Mouse (Mus musculus): ENCODE data around the gene Inpp5a. TPM values are rescaled to one million over a fixed set of nuclear protein-coding genes. Genes with fewer than 3 reads are reported as not detected.

Gene Inpp5a
- polyA plus RNA-seq, 1 experiment from 2014 or later = 22.4 TPM

- ATAC-seq (replicated peaks; ENCODE audit: low FRiP score) = no peak
- H3K36me3 ChIP-seq (ENCODE audit: control insufficient read depth, insufficient read depth, low read length) = no peaks in the 10 kb centered on the region
- H3K4me1 ChIP-seq (replicated peaks; ENCODE audit: control insufficient read depth, insufficient read depth, low read length) = peaks cover 2% of the 10 kb centered on the region; the same call in 1 of the 2 replicates
- WGBS = 70% methylated on average over 7 of the region's 7 CpGs
- DNase-seq (ENCODE audit: low spot score) = no peak
- no peak overlapping the region for H3K27ac ChIP-seq (ENCODE audit: low read depth, low read length)
- H3K4me3 ChIP-seq (ENCODE audit: low read depth, low read length) = no peak overlapping the region
- no peak overlapping the region for H3K4me2 ChIP-seq (ENCODE audit: low read depth, low read length, severe bottlenecking)
- no peaks in the 10 kb centered on the region for H3K27me3 ChIP-seq (ENCODE audit: control insufficient read depth, insufficient read depth, low read length)
- no peaks in the 10 kb centered on the region for H3K9me3 ChIP-seq (ENCODE audit: control insufficient read depth, low read length)
- H3K9ac ChIP-seq (ENCODE audit: low read length) = no peak overlapping the region
Observed at GRCm38 (mm10) chr7:139466484-139467176, 77.7 kb downstream of the Inpp5a start.

- H3K4me3 ChIP-seq (ENCODE audit: low read depth, low read length) = no peak overlapping the region
Observed at GRCm38 (mm10) chr7:139467177-139467895, 78.4 kb downstream of the Inpp5a start.

GRCm38 (mm10) chr7:139467896-139468279, 79.0 kb downstream of the Inpp5a start:
- 69% methylated on average over 4 of the region's 4 CpGs for WGBS
- Histone ChIP-seq H3K4me2 (ENCODE audit: low read depth, low read length, severe bottlenecking) (no peak overlapping the region), H3K27ac (ENCODE audit: low read depth, low read length) (no peak overlapping the region), H3K9me3 (ENCODE audit: control insufficient read depth, low read length) (no peaks in the 10 kb centered on the region), H3K36me3 (ENCODE audit: control insufficient read depth, insufficient read depth, low read length) (no peaks in the 10 kb centered on the region), H3K4me3 (ENCODE audit: low read depth, low read length) (no peak overlapping the region), H3K27me3 (ENCODE audit: control insufficient read depth, insufficient read depth, low read length) (no peaks in the 10 kb centered on the region), H3K4me1 (replicated peaks; ENCODE audit: control insufficient read depth, insufficient read depth, low read length) (peaks cover 2% of the 10 kb centered on the region; the same call in 1 of the 2 replicates), H3K9ac (ENCODE audit: low read length) (no peak overlapping the region)
- DNase-seq (ENCODE audit: low spot score) (no peak), ATAC-seq (replicated peaks; ENCODE audit: low FRiP score) (no peak)

More at GRCm38 (mm10) chr7:139467177-139467895, 78.4 kb downstream of the Inpp5a start:
- no peaks in the 10 kb centered on the region for H3K27me3 ChIP-seq (ENCODE audit: control insufficient read depth, insufficient read depth, low read length)
- DNase-seq (ENCODE audit: low spot score) (no peak), ATAC-seq (replicated peaks; ENCODE audit: low FRiP score) (no peak)
- H3K9ac ChIP-seq (ENCODE audit: low read length) = no peak overlapping the region
- H3K9me3 ChIP-seq (ENCODE audit: control insufficient read depth, low read length) = no peaks in the 10 kb centered on the region
- peaks cover 2% of the 10 kb centered on the region; the same call in 1 of the 2 replicates for H3K4me1 ChIP-seq (replicated peaks; ENCODE audit: control insufficient read depth, insufficient read depth, low read length)
- no peak overlapping the region for H3K27ac ChIP-seq (ENCODE audit: low read depth, low read length)
- H3K36me3 ChIP-seq (ENCODE audit: control insufficient read depth, insufficient read depth, low read length) = no peaks in the 10 kb centered on the region
- 87% methylated on average over 10 of the region's 10 CpGs for WGBS
- H3K4me2 ChIP-seq (ENCODE audit: low read depth, low read length, severe bottlenecking) = no peak overlapping the region

- DNase-seq (ENCODE audit: low spot score) (no peak), ATAC-seq (replicated peaks; ENCODE audit: low FRiP score) (no peak)
- 72% methylated on average over 2 of the region's 2 CpGs for WGBS
- Histone ChIP-seq H3K27ac (ENCODE audit: low read depth, low read length) (no peak overlapping the region), H3K4me2 (ENCODE audit: low read depth, low read length, severe bottlenecking) (no peak overlapping the region), H3K27me3 (ENCODE audit: control insufficient read depth, insufficient read depth, low read length) (no peaks in the 10 kb centered on the region), H3K9ac (ENCODE audit: low read length) (no peak overlapping the region), H3K36me3 (ENCODE audit: control insufficient read depth, insufficient read depth, low read length) (no peaks in the 10 kb centered on the region), H3K4me3 (ENCODE audit: low read depth, low read length) (no peak overlapping the region), H3K4me1 (replicated peaks; ENCODE audit: control insufficient read depth, insufficient read depth, low read length) (peaks cover 2% of the 10 kb centered on the region; the same call in 1 of the 2 replicates), H3K9me3 (ENCODE audit: control insufficient read depth, low read length) (no peaks in the 10 kb centered on the region)
Observed at GRCm38 (mm10) chr7:139468440-139468839, 79.5 kb downstream of the Inpp5a start.

GRCm38 (mm10) chr7:139469457-139469856, 80.5 kb downstream of the Inpp5a start:
- Histone ChIP-seq H3K4me2 (ENCODE audit: low read depth, low read length, severe bottlenecking) (no peak overlapping the region), H3K27me3 (ENCODE audit: control insufficient read depth, insufficient read depth, low read length) (no peaks in the 10 kb centered on the region), H3K9me3 (ENCODE audit: control insufficient read depth, low read length) (no peaks in the 10 kb centered on the region), H3K36me3 (ENCODE audit: control insufficient read depth, insufficient read depth, low read length) (no peaks in the 10 kb centered on the region), H3K4me3 (ENCODE audit: low read depth, low read length) (no peak overlapping the region), H3K4me1 (replicated peaks; ENCODE audit: control insufficient read depth, insufficient read depth, low read length) (peaks cover 2% of the 10 kb centered on the region; the same call in 1 of the 2 replicates), H3K9ac (ENCODE audit: low read length) (no peak overlapping the region), H3K27ac (ENCODE audit: low read depth, low read length) (no peak overlapping the region)
- 90% methylated on average over 4 of the region's 4 CpGs for WGBS
- ATAC-seq (replicated peaks; ENCODE audit: low FRiP score) (no peak), DNase-seq (ENCODE audit: low spot score) (no peak)

GRCm38 (mm10) chr7:139470481-139470880, 81.6 kb downstream of the Inpp5a start:
- H3K9me3 ChIP-seq (ENCODE audit: control insufficient read depth, low read length) = no peaks in the 10 kb centered on the region
- no peaks in the 10 kb centered on the region for H3K36me3 ChIP-seq (ENCODE audit: control insufficient read depth, insufficient read depth, low read length)
- no peak for DNase-seq (ENCODE audit: low spot score)
- no peak overlapping the region for H3K9ac ChIP-seq (ENCODE audit: low read length)
- no peak overlapping the region for H3K27ac ChIP-seq (ENCODE audit: low read depth, low read length)
- H3K4me3 ChIP-seq (ENCODE audit: low read depth, low read length) = no peak overlapping the region
- H3K4me2 ChIP-seq (ENCODE audit: low read depth, low read length, severe bottlenecking) = no peak overlapping the region
- no peak for ATAC-seq (replicated peaks; ENCODE audit: low FRiP score)
- no peaks in the 10 kb centered on the region for H3K27me3 ChIP-seq (ENCODE audit: control insufficient read depth, insufficient read depth, low read length)
- H3K4me1 ChIP-seq (replicated peaks; ENCODE audit: control insufficient read depth, insufficient read depth, low read length) = peaks cover 2% of the 10 kb centered on the region; the same call in 1 of the 2 replicates
- 92% methylated on average over 2 of the region's 2 CpGs for WGBS

GRCm38 (mm10) chr7:139472052-139472451, 83.1 kb downstream of the Inpp5a start:
- Histone ChIP-seq H3K9ac (ENCODE audit: low read length) (no peak overlapping the region), H3K27me3 (ENCODE audit: control insufficient read depth, insufficient read depth, low read length) (no peaks in the 10 kb centered on the region), H3K36me3 (ENCODE audit: control insufficient read depth, insufficient read depth, low read length) (no peaks in the 10 kb centered on the region), H3K4me1 (replicated peaks; ENCODE audit: control insufficient read depth, insufficient read depth, low read length) (peaks cover 1% of the 10 kb centered on the region; the same call in 1 of the 2 replicates), H3K9me3 (ENCODE audit: control insufficient read depth, low read length) (no peaks in the 10 kb centered on the region), H3K4me2 (ENCODE audit: low read depth, low read length, severe bottlenecking) (no peak overlapping the region), H3K27ac (ENCODE audit: low read depth, low read length) (no peak overlapping the region), H3K4me3 (ENCODE audit: low read depth, low read length) (no peak overlapping the region)
- no peak for ATAC-seq (replicated peaks; ENCODE audit: low FRiP score)
- WGBS = 89% methylated on average over 1 of the region's 1 CpGs
- no peak for DNase-seq (ENCODE audit: low spot score)

GRCm38 (mm10) chr7:139472865-139473549, 84.1 kb downstream of the Inpp5a start:
- Histone ChIP-seq H3K27me3 (ENCODE audit: control insufficient read depth, insufficient read depth, low read length) (no peaks in the 10 kb centered on the region), H3K36me3 (ENCODE audit: control insufficient read depth, insufficient read depth, low read length) (no peaks in the 10 kb centered on the region), H3K9me3 (ENCODE audit: control insufficient read depth, low read length) (no peaks in the 10 kb centered on the region), H3K27ac (ENCODE audit: low read depth, low read length) (no peak overlapping the region), H3K4me3 (ENCODE audit: low read depth, low read length) (no peak overlapping the region), H3K4me2 (ENCODE audit: low read depth, low read length, severe bottlenecking) (no peak overlapping the region), H3K4me1 (replicated peaks; ENCODE audit: control insufficient read depth, insufficient read depth, low read length) (no peaks in the 10 kb centered on the region; the same call in 1 of the 2 replicates), H3K9ac (ENCODE audit: low read length) (no peak overlapping the region)
- ATAC-seq (replicated peaks; ENCODE audit: low FRiP score) (0 out of 2 replicates have a peak, but pooled peaks have one; percentile 10), DNase-seq (ENCODE audit: low spot score) (peak; percentile 87)
- WGBS = 34% methylated on average over 7 of the region's 7 CpGs

All from forebrain, embryonic 11.5 days (tissue).